Mouse (Mus musculus) gastrocnemius, postnatal 4 days (tissue): Measurements from ENCODE around the gene Hlcs. TPM values are rescaled to one million over a fixed set of nuclear protein-coding genes. Genes with fewer than 3 reads are reported as not detected.

Source experiments
- DNase-seq, 2 experiments: peaks; one replicate each; pipeline ENCODE4 v3.0.0; 2021 to 2022; ENCODE audit warnings: low spot score in 2 of 2, mixed read lengths in 2 of 2
- total RNA-seq, 2 experiments: library from RNA; stranded (reverse); gene quantifications; 2 replicates each; pipeline ENCODE4 v1.2.3; 2021

Hlcs gene
- total RNA-seq, 2 experiments from 2014 or later = 10.4 to 12.0 TPM

DNA sequence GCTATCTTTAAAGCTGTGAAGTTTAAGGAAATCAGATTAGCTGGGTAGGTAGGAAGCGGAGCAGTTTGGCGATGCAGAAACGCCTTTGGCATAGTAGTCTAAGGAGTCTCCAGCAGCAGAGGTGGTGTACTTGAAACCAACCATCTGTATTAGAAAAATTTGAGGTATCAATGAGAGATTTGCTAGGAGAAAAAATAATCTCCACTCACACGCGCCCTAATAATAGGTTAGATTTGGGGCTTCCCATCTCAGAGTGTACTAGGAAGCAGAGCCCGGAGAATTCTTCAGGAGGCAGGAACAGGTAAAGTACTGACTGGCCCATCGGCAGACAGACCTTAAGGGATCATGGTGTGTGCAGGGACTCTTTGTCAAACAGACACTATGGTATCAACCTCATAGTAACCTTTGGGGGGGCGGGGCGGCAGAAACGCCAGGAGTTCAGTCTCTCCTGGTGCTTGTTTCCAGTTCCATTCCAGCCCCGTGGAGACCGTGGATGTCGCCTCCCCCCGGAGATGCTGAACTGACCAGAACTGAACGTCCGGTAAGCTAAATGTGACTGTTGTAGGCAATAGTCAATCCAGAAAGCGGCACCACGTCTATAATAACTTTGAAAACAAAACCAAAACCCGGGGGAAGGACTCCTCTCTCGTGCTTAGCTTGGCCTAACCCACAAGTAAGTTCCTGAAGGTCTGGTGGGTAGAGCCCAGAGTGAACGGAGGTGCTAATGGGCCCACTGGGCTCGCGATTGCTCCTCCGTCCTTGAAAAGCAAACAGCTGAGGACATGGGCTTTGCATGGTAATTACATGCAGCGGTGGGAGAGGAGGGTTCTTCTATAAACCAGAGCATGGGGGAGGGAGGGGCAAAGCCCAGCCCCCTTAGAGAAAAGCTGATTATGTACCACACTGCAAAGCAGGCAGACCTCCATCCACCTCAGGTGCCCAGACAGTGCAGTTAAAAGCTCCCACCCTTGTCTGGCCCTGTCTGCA lies 15.8 kb upstream of the Hlcs start:
- no peak for DNase-seq

DNA sequence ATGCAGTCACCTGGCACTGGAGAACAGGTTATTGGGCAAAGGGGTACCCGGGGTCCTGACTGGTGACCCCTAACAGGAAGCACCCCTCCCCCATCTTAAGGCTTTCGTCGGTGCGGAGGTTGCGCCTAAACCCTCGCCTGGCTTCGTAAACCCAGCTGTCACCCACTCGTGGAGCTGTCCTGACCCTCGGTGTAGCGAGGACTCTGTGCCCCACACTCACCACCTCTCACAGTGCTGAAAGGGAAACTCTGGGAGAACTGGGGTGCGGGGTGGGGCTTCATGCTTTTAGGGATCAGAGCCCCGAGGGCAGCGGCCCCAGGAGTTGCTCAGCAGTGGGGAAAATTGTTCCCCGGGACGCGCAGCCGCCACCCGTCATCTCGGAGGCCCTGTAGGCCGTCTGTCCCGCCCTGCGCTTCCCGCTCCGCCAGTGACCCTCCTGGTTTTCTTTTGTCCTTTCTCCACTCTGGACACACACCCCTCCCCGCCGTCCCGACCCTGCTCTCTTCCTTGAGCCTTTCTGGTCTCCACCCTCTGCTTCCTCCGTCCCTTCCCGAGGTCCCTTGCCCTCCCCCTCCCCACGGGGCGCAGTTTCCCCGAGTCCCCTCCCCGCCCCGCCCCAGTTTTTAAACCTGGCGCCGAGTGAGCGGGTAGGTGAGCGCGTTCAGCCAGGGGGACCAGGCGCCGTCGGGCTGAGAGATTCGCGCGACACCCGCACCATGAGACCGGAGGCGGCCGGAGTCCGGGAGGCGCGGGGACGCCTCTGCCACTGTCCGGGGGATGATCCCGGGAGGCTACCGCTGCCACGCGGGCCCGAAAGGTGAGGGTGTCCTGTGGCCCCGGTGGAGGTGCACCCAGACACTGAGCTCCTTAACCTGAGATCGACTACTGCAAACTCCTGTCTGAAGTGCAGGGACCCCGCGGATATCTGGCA lies 14.7 kb upstream of the Hlcs start, which contains the start of gene Ripply3:
TSS of gene Ripply3 (plus strand) at position 640 of the 931 bp plus-strand sequence.
- peak; percentile 37 to 53 for DNase-seq

DNA sequence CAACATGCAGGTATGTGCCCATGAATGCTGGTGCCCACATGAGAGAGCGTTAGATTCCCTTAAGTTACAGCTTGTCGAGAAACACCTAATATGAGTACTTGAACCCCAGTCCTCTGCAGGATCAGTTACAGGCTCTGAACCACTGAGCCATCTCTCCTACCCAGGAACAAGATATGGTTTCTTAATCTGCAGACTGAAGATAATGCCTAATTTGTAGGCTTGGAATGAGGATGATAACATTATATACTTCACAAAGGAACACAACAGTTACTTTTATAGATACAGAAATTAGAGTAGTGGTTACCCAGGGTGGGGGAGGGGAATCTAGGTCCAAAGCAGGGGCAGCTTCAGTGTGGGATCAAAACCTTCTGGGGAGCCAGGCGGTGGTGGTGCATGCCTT lies 12.6 kb upstream of the Hlcs start:
- no peak for DNase-seq

- no peak for DNase-seq
These were observed 10.3 kb upstream of the Hlcs start for GRCm38 (mm10) chr16:94323681-94324080.

DNA sequence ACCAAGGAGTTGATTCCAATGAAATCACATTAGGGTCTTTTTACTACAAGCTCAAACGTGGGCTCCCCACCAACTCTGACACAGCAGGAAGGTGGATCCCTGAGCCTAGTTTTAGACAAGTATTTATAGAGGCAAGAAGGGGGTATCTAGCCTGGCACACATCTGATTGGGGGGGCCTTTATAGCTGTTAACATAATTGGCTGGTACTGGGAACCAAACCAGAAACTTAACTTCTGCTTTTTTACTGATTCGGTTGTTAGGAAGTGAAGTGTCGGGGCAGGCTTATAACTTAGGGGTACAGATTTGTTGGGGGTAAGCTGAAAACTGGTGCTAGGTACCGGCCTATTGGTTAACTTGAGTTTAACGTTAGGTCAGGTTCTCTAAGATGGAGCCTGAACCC lies 6.9 kb upstream of the Hlcs start:
- DNase-seq = no peak

DNA sequence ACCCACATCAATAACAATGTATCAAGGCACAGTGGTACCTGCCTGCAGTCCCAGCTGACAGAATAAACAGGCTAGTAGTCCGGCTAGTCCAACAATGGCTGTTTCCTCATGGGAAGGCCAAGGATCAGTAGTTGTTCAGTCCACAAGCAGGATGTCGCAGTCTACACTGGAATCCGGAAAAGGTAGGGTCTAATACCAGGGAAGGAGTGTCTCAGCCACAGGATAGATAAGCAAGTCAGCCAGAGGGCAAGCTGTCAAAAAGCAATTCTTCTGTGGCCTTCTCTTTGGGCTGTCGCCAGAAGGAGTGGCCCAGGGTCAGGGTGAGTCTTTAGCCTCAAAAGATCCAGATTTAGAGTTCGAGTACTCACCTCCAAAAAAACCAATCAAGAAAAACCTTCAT lies 4.4 kb upstream of the Hlcs start:
- DNase-seq = no peak

GRCm38 (mm10) chr16:94315215-94315614 lies 1.8 kb upstream of the Hlcs start:
- no peak for DNase-seq

DNA sequence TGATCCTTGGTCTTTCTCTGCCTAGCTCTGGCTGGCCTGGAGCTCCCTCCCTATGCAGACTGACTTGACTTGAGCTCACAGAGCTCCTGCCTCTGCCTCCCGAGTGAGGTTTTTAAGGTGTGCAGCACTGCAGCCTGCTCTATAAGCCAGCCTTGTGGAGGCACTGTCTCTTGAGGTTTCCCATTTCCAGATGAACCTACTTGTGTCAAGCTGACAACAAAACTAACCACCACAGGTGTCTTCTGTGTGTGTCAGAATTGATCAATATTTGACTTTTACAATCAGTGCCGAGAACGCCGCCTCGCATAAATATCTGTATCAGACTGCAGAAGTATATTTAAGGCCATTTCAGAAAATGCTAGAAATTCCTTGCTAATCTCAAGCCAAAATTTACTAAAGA lies 1.3 kb upstream of the Hlcs start:
- no peak for DNase-seq

- DNase-seq = peak; percentile 51 to 81
These were observed 625 bp downstream of the Hlcs start for GRCm38 (mm10) chr16:94312663-94313228.

DNA sequence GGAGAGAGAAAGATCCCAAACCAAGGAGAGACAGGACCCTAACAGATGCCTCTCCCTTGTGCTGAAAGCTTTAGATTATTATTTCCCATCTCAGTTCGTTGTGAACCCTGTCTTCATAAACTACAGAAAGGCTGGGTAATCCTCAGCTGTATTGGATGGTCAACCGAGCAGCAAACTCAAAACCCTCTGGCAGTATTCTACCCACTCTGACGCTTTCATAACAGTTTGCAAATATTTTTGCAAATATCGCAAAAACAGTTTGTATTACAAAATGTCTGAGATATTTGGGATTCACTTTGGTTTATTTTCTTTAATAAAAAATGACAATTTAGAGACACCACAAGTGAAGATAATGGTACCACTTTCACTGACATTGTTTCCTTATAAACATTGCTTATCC lies 1.4 kb downstream of the Hlcs start:
- DNase-seq = no peak

- no peak for DNase-seq
These were observed 2.0 kb downstream of the Hlcs start for GRCm38 (mm10) chr16:94311416-94311815.

- no peak for DNase-seq
These were observed 4.3 kb downstream of the Hlcs start for GRCm38 (mm10) chr16:94309025-94309424.

- no peak for DNase-seq
These were observed 5.4 kb downstream of the Hlcs start for GRCm38 (mm10) chr16:94307942-94308341.

- DNase-seq = no peak
These were observed 5.8 kb downstream of the Hlcs start for GRCm38 (mm10) chr16:94307526-94307925.

GRCm38 (mm10) chr16:94303203-94303535 lies 10.2 kb downstream of the Hlcs start:
- DNase-seq = no peak

- DNase-seq = no peak
These were observed 10.8 kb downstream of the Hlcs start for GRCm38 (mm10) chr16:94302274-94303202.

- DNase-seq = no peak
These were observed 11.7 kb downstream of the Hlcs start for GRCm38 (mm10) chr16:94301696-94302095.

- no peak for DNase-seq
These were observed 12.2 kb downstream of the Hlcs start for GRCm38 (mm10) chr16:94301194-94301593.

- no peak for DNase-seq
These were observed 14.2 kb downstream of the Hlcs start for GRCm38 (mm10) chr16:94299210-94299609.

DNA sequence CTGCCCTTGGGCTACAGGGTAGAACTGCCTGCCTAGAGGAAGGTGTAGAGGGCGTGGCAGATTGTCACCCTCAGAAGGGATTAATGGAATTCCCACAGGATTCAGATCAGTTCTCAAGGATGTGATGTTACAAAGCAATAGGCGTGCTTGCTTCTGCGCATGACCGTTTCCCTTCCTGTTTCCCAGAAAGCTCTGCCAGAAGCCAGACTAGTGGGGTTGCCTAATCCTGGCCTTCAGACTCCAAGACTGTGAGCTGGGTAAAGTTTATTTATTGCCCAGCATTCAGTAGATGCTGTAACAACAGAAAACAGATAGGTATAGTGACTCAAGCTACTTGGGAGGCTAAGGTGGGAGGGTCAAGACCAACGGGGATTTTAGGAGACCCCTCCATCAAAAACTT lies 15.3 kb downstream of the Hlcs start:
- no peak for DNase-seq
